Mouse (Mus musculus): ENCODE results near the gene Dip2c.
A peak's percentile ranks its signal among the peaks of the same experiment; 100 is the strongest.

The Dip2c gene

GRCm38 (mm10) chr13:9276322-9276855 lies at the start of gene Dip2c:
Dip2c (plus strand) TSS chr13:9276528.
- DNase-seq (ENCODE audit: low read depth), result no peak

DNA sequence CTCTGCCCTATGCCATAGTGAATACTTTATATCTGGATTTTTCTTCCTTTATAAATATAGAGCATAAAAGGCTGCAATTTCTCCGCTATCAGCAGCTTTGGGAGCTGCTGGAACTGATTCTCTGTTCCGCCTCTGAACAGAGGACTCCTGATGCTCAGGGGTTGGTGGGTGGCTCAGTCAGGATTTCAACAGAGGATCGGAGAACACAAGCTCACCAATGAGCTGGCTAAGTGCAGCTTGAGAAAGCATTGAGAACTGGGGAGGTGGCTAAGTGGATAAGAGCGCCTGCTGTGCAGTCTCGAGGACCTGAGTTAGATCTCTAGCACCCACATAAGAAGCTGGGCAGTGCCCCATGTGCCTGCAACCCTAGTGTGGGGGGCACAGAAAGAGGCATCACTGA lies 49.2 kb upstream of the Dip2c start:
- no peak for DNase-seq (ENCODE audit: low read depth)

- DNase-seq (ENCODE audit: low read depth), result peak; percentile 57
Measured at GRCm38 (mm10) chr13:9237495-9237894, 38.8 kb upstream of the Dip2c start.

GRCm38 (mm10) chr13:9239127-9239526 lies 37.2 kb upstream of the Dip2c start:
- DNase-seq (ENCODE audit: low read depth), result peak; percentile 2

GRCm38 (mm10) chr13:9239631-9240236 lies 36.6 kb upstream of the Dip2c start:
- no peak for DNase-seq (ENCODE audit: low read depth)

DNA sequence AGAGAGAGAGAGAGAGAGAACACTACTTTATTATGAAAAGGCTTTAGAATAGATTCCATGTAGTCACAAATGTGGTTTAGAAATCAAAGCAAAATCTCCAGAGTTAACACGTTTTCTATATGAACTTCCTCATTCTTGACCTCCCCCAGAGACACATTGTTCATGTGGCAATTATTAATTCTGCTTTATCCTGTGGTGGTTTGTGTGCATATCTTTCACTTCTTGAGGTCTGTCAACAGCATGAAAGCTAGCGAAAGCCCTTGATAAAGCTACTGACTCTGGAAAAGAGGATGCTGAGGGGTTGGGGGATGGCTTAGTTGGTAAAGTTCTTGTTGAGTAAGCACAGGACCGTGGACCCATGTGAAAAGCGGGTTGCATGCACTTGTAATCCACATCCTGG lies 14.6 kb upstream of the Dip2c start:
- DNase-seq (ENCODE audit: low read depth), result peak; percentile 2

DNA sequence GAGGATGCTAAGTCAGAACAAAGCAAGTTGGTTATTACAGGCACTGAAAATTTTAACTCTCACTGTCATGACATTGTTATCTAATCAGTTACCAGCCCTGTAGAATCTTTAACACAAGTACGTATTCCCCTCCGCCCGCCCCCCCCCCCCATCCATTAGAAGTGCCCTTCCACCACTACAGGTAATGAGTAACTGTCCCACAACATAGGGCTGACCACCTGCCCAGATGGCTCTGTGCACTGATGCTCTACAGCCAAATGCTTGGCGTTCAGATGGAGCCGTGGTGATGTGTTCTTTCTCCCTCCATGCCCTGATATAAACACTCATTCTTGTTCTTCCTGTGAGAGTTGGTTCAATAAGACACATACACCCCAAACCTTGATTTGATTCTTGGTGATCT lies 10.8 kb upstream of the Dip2c start:
- no peak for DNase-seq (ENCODE audit: low read depth)

- no peak for DNase-seq (ENCODE audit: low read depth)
Measured at GRCm38 (mm10) chr13:9276856-9277620, 710 bp downstream of the Dip2c start.

- DNase-seq (ENCODE audit: low read depth), result no peak
Measured at GRCm38 (mm10) chr13:9277621-9277960, 1.3 kb downstream of the Dip2c start.

DNA sequence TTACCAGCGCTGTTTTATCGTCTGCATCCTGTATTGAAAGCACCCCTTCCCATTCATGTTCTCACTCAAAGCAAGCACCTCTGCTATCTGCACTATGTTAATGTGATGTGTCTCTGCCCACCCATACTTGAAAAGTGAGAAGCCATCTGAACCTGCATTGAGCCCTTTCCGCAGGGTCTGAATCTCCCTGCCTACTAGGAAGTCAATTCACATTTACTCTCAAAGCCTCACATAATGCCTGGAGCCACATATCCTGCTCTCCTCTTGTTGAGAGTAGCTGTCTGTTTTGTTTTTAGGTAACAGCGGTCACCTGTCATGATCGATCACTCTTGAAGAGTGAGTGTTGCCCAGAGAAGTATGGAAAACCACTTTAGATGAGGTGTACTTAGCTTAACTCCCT lies 2.3 kb downstream of the Dip2c start:
- DNase-seq (ENCODE audit: low read depth), result no peak

DNA sequence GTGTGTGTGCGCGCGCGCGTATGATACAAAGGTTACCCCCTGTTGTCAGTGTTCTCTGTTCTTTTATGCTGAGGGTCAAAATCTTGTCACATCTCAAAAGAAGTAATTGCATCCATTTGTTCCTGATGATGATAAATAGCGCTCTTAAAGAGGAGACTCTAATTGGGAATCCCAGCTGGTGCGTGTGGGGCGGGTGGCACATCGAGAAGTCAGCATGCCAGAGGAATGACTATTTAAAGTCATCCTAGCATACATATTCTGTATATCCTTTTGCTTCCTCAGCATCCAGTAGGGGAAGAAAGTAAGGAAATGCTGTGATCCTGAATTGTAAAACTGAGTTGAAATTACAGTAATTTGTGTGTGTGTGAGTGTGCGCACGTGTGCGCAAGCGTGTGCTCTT lies 6.7 kb downstream of the Dip2c start:
- no peak for DNase-seq (ENCODE audit: low read depth)

GRCm38 (mm10) chr13:9289916-9290315 lies 13.6 kb downstream of the Dip2c start:
- DNase-seq (ENCODE audit: low read depth), result no peak

DNA sequence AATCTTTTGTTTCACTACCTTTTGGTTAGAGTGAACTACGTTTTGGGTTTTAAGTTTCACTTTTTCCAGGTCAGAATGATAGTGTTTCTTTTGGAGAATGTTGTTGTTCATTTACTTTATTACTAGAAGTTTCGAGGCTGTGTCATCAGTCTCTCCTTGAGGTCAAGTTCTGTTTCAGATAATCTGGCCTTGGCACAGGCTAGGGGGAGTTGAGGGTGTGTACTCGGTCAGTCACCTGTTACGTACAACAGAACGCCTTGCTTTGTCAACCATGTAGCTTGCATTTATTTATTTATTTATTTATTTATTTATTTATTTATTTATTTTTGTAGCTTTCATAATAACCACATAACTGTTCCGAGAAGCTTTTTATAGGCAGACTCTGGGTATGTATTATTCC lies 20.0 kb downstream of the Dip2c start:
- DNase-seq (ENCODE audit: low read depth), result no peak

DNA sequence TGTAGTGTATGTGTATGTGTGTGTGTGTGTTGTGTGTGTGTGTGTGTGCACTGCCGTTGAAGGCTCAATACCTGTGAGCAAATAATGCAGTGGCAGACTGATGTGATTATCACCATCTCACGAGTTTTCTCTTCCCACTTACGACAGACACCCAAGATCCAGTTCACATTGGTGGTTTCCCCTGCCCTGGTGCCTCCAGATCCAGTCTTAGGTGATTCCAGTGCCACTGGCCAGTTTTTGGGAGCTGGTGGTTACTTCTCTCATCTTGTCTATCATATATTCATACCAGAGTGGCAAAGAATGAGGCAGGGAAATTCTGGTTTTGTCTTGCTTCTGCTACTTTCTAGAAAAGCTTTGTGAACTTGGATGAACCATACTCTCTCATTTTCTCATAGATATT lies 20.9 kb downstream of the Dip2c start:
- no peak for DNase-seq (ENCODE audit: low read depth)

- DNase-seq (ENCODE audit: low read depth), result no peak
Measured at GRCm38 (mm10) chr13:9297689-9298088, 21.4 kb downstream of the Dip2c start.

DNA sequence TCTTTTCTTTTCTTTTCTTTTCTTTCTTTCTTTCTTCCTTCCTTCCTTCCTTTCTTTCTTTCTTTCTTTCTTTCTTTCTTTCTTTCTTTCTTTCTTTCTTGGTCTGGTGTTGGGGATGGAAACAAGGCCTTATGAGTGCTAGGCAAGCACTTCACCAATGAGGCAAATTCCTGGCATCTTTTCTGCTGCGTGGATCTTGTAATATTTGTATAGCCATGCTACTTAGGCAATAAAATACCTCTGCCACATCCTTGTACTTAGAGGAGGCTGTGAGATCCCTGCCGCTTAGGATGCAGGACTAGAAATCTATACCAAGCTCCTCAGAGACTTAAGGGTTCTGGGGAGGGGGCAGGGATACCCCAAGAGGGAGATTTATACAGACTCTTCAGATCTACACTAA lies 23.3 kb downstream of the Dip2c start:
- DNase-seq (ENCODE audit: low read depth), result no peak

DNA sequence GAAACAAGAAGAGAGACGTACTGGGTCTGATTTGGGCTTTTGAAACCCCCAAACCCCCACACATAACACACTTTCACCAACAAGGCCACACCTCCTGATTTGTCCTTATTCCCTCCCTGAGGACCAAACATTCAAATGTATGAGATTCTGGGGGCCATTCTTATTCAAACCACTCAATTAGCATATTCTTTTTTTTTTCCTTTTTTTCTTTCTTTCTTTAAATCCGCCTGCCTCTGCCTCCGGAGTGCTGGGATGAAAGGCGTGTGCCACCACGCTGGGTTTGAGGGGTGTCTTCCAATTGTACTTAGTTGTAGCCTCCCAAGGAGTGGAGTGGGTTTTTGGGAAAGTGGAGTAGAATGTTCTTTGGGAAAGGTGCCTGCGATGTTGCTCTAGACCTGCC lies 32.5 kb downstream of the Dip2c start:
- DNase-seq (ENCODE audit: low read depth), result no peak

GRCm38 (mm10) chr13:9310806-9311205 lies 34.5 kb downstream of the Dip2c start:
- DNase-seq (ENCODE audit: low read depth), result no peak

- no peak for DNase-seq (ENCODE audit: low read depth)
Measured at GRCm38 (mm10) chr13:9312916-9313315, 36.6 kb downstream of the Dip2c start.

GRCm38 (mm10) chr13:9314099-9314712 lies 37.9 kb downstream of the Dip2c start:
- no peak for DNase-seq (ENCODE audit: low read depth)

DNA sequence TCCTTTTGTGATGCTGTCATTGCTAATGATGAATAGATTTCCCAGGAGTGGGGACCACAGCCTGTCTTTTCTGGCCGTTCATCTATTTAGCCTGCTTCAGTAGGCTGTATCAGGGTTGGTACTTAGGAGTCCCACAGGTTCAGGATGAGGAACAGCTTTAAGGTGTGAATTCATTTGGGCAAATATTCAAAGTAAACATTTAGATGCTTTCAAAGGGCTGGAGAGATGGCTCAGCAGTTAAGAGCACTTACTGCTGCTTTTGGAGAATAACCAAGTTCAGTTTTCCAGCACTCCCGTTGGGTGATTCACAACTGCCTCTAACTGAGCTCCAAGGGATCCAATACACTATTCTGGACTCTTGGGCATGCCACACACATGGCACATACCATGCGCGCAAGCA lies 38.4 kb downstream of the Dip2c start:
- DNase-seq (ENCODE audit: low read depth), result no peak

DNA sequence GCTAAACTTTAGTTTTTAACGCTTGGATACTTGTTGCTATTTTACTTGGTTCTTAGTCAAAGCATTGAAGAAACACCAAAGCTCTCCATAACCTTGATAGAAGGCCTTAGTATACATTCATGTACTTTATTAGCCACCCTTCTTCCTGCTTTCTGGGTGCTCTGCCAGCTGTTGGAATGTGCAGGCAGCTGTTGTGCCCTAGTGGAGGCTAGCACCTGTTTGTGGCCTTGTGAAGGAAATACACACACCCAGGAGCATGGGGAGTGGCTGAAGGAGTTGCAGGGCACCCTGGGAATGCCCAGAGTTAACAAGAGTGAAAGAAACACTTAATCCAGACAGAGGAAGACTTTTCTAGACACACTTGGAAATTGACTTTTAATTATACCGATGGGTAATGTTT lies 43.4 kb downstream of the Dip2c start:
- no peak for DNase-seq (ENCODE audit: low read depth)

DNA sequence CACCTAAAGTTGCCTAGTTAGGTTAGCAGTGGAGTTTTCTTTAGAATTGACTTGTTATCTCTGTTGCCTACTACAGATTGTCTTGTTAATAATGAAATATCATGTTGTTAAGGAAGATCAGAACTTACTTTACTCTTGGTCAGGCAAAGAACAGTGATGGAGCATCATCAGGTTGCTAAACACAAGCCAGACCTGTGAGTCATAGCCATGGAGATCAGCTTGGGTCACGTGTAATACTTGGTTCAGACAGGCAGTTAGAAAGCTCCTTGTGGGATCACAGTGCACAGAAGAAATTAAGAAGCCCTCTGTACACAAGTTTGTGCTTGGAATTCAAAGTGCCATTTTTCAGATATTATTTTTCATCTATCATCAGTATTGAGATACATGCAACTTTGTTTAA lies 48.9 kb downstream of the Dip2c start:
- DNase-seq (ENCODE audit: low read depth), result peak; percentile 11
